Mouse (Mus musculus) C2C12 (cell line): ENCODE measurements around the gene Nkx6-2. TPM values are rescaled to one million over a fixed set of nuclear protein-coding genes. Genes with fewer than 3 reads are reported as not detected.

ENCODE experiments used
- H3K27me3 ChIP-seq: one replicate; pipeline ENCODE4 v1.6.1; 2011; ENCODE audit not compliant: control insufficient read depth, insufficient read depth, insufficient read length
- H3K36me3 ChIP-seq: one replicate; pipeline ENCODE4 v1.6.1; 2011; ENCODE audit not compliant: control insufficient read depth, insufficient read depth
- H3K4me3 ChIP-seq: one replicate; pipeline ENCODE4 v1.5.1; 2011; ENCODE audit warnings: mild to moderate bottlenecking, control low read depth; ENCODE audit not compliant: poor library complexity, insufficient read depth, severe bottlenecking
- H3K79me2 ChIP-seq: one replicate; pipeline ENCODE4 v1.6.1; 2011; ENCODE audit not compliant: control insufficient read depth, insufficient read depth
- H3K79me3 ChIP-seq: one replicate; pipeline ENCODE4 v1.6.1; 2011; ENCODE audit warnings: low read depth, control low read depth
- H3ac ChIP-seq: one replicate; pipeline ENCODE3; 2011; ENCODE audit warnings: low read depth; ENCODE audit not compliant: control insufficient read depth, insufficient read length
- CEBPB ChIP-seq: IDR thresholded peaks from one replicate; pipeline ENCODE4 v1.6.1; 2011; ENCODE audit warnings: low read depth, mild to moderate bottlenecking, control low read depth, moderate library complexity
- CTCF ChIP-seq: IDR thresholded peaks from one replicate; pipeline ENCODE4 v1.5.1; 2011; ENCODE audit not compliant: control insufficient read depth, insufficient read depth, insufficient read length
- FOSL1 ChIP-seq: IDR thresholded peaks from one replicate; pipeline ENCODE4 v1.8.0; 2011; ENCODE audit warnings: mild to moderate bottlenecking, low read length; ENCODE audit not compliant: poor library complexity, insufficient read depth, severe bottlenecking
- MAX ChIP-seq: IDR thresholded peaks from one replicate; pipeline ENCODE4 v1.6.1; 2011; ENCODE audit warnings: mild to moderate bottlenecking, control low read depth
- MYOD1 ChIP-seq: IDR thresholded peaks from one replicate; pipeline ENCODE4 v1.6.1; 2011; ENCODE audit warnings: low read depth; ENCODE audit not compliant: control insufficient read depth, insufficient read length
- MYOG ChIP-seq: IDR thresholded peaks from one replicate; pipeline ENCODE4 v1.6.1; 2011; ENCODE audit not compliant: control insufficient read depth, insufficient read length; ENCODE audit errors: extremely low read depth
- USF1 ChIP-seq: IDR thresholded peaks from one replicate; pipeline ENCODE4 v1.6.1; 2011; ENCODE audit warnings: low read depth, mild to moderate bottlenecking, control low read depth, moderate library complexity
- polyA plus RNA-seq: library from polyadenylated mRNA; unstranded; fragments of >200 nt; fragmentation: generic; extraction: Trizol; gene quantifications from one replicate; pipeline ENCODE4 v1.2.1, GENCODE M21; 2012; ENCODE audit warnings: missing spikeins

The Nkx6-2 gene
- polyA plus RNA-seq, 1 experiment, result 0.02 TPM

DNA sequence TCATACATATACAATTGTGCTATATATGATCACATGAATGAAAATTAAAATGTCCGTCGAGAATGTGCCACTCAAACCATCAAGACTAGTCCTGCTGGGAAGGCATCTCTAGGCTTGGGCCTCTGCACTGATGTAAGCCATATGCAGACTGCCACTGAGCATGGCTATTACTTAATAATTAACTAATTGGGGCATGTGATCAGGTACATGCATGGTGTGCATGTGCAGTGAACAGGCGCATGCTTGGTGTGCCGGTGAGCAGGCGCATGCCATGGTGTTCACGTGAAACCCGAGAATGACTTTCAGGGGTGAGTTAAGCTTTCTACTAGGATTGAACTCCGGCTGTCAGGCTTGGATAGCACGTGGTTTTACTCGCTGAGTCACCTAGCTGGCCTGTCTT is 22.9 kb downstream of the Nkx6-2 start:
- Histone ChIP-seq H3K4me3 (no peak overlapping the region), H3K79me2 (no peaks in the 10 kb centered on the region), H3K79me3 (no peaks in the 10 kb centered on the region), H3K36me3 (no peaks in the 10 kb centered on the region), H3ac (no peak overlapping the region), H3K27me3 (no peaks in the 10 kb centered on the region)
- no peak for TF ChIP-seq MYOD1
- no peak for TF ChIP-seq MAX
- no peak for TF ChIP-seq USF1
- no peak for TF ChIP-seq MYOG

DNA sequence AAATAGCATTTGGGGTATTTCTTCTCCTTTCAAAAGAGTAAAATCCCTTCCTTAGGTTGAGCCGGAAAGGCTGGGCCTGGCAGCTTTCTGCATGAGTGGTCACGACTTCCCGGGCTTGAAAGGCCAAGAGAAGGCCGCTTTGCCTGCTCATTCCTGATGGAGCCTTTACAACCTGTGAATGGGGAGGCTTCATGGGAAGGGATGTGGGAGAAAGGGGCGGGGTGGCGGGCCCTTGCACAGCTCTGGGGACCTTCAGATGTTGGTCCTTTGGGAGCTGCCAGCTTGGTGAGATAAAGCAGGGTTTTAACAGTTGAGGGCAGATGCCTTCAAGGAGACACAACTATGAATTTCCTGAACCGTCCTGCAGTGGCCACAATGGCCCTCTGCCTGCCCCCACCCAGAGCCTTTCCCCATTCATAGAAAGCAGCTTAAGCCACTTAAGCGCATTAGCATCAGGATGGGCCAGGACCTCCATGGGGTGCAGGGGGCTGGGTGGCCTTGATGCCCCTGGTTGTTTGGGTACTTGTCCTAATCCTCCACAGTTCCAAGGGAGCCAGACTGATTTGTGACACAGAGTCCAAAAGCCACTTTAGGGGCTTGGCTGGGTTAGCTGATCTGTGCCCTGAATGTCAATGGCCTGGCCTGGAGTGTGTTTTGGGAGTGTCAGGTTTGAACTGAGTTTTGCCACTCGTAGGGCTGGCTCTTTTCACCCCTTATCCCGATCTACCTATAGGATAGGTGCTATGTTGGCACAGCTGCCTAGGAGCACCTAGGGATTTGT is 25.7 kb downstream of the Nkx6-2 start:
- Histone ChIP-seq H3K4me3 (no peak overlapping the region), H3K79me3 (no peaks in the 10 kb centered on the region), H3K27me3 (no peaks in the 10 kb centered on the region), H3K36me3 (no peaks in the 10 kb centered on the region), H3K79me2 (no peaks in the 10 kb centered on the region), H3ac (no peak overlapping the region)
- TF ChIP-seq MAX, result no peak
- TF ChIP-seq USF1, result no peak

DNA sequence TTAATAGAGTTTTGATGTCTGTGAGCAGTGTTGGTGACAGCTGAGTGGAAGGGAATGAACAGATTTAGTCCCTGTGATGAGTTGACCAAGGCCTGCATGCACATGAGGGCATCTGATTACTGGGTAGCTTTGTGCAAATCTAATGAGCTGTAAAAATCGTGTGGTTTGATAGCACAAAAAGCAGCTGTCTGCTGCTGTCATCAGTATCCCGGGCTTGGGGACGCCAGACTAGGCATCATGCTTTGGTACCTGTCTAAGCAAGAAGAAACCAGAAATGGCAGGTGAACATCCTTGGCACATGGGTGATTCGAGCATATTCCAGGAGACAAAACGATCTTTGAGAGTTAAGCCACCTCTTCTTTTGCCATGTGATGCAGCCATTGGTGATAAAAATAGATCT is 26.3 kb downstream of the Nkx6-2 start:
- no peaks in the 10 kb centered on the region for H3K36me3 ChIP-seq
- H3K79me3 ChIP-seq, result no peaks in the 10 kb centered on the region
- H3K4me3 ChIP-seq, result no peak overlapping the region
- H3K79me2 ChIP-seq, result no peaks in the 10 kb centered on the region
- no peak overlapping the region for H3ac ChIP-seq
- no peak for TF ChIP-seq FOSL1
- peak; percentile 68 for TF ChIP-seq MYOD1
- TF ChIP-seq CEBPB, result no peak
- TF ChIP-seq MAX, result no peak
- no peaks in the 10 kb centered on the region for H3K27me3 ChIP-seq

DNA sequence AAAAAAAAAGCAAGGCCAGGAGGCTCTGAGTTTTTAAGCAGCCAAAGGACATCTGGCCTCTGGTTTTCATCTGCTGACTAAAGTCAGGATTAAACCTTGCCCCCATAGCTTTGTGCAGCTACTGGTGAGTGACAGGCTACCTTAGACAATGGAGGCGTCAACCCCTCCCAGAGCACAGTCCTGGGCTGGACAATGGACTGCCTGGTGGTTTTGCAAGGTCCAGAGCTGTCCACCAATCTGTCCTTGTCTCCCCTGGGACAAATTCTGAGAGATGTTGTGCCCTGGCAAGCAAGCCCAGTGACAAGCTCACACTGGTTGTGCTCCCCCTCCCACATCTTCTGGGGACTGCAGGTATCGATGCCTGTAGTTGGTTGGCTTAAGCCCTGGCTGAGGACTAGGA is 31.1 kb downstream of the Nkx6-2 start:
- Histone ChIP-seq H3K79me2 (no peaks in the 10 kb centered on the region), H3K27me3 (no peaks in the 10 kb centered on the region), H3K36me3 (no peaks in the 10 kb centered on the region), H3ac (no peak overlapping the region), H3K4me3 (no peak overlapping the region), H3K79me3 (no peaks in the 10 kb centered on the region)
- TF ChIP-seq USF1, result no peak

DNA sequence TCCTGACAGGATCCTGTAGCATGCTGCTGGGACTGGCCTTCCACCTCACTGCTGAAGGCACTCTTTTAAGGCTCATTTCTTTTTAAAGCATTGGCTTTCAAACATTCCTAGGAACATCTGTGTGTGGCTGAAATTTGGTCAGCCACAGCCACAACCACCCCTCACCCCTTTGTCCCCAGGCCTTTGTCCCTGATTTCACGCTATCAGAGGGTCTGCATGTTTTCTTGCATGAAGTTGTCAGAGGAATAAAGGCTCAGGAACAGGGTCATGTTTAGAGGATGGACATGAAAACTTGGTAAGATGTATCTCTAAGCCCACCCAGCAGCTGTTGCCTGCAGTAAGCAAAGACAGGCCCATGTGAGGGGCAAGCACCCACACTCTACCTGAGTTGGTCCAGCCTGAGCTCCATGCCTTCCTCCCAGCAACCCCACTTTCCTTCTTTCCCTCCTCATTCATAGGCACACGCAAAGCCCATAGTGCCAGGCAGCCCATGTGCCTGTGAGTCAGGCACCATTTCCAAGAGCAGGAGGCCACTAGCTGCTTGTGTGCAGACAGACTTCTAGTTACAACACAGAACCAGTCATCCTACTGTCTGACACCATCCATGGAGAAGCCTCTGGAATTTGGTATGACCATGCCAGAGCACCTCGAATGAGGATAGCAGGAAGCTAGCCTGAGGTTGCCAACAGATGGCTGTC is 32.4 kb downstream of the Nkx6-2 start:
- Histone ChIP-seq H3K36me3 (no peaks in the 10 kb centered on the region), H3K79me2 (no peaks in the 10 kb centered on the region), H3K27me3 (no peaks in the 10 kb centered on the region), H3K4me3 (no peak overlapping the region), H3K79me3 (no peaks in the 10 kb centered on the region), H3ac (no peak overlapping the region)
- no peak for TF ChIP-seq MAX
- no peak for TF ChIP-seq MYOD1
- TF ChIP-seq USF1, result no peak
- TF ChIP-seq MYOG, result no peak
- no peak for TF ChIP-seq FOSL1
- TF ChIP-seq CEBPB, result no peak
- no peak for TF ChIP-seq CTCF

DNA sequence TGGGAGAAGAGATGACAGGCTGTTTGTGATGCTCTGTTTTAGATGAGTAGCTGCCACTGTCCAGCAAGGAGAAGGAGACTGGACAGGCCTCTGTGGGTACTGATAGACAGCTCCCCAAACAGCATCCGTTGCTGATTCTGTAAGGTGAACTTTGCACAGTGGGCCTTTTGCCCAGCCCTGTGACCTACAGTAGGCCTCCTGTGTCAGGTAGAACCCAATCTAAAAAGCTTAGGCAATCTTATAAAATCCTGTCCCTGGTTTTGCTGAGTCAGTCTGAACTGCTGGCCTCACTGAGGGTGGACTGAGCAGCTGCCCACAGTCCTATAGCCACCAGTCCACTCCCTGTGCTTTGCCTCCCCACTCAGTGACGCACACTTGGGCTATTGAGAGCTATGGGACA is 35.3 kb downstream of the Nkx6-2 start:
- H3ac ChIP-seq, result no peak overlapping the region
- H3K4me3 ChIP-seq, result no peak overlapping the region
- H3K79me2 ChIP-seq, result no peaks in the 10 kb centered on the region
- no peaks in the 10 kb centered on the region for H3K27me3 ChIP-seq
- no peaks in the 10 kb centered on the region for H3K79me3 ChIP-seq
- TF ChIP-seq CTCF (no peak), CEBPB (no peak), MAX (no peak), USF1 (no peak), MYOD1 (no peak), MYOG (no peak), FOSL1 (no peak)
- no peaks in the 10 kb centered on the region for H3K36me3 ChIP-seq
